Mouse (Mus musculus): ENCODE data around the gene Xrn2. TPM values are rescaled to one million over a fixed set of nuclear protein-coding genes. Genes with fewer than 3 reads are reported as not detected.

Gene Xrn2
- polyA plus RNA-seq, 1 experiment, result 8.0 TPM

DNA sequence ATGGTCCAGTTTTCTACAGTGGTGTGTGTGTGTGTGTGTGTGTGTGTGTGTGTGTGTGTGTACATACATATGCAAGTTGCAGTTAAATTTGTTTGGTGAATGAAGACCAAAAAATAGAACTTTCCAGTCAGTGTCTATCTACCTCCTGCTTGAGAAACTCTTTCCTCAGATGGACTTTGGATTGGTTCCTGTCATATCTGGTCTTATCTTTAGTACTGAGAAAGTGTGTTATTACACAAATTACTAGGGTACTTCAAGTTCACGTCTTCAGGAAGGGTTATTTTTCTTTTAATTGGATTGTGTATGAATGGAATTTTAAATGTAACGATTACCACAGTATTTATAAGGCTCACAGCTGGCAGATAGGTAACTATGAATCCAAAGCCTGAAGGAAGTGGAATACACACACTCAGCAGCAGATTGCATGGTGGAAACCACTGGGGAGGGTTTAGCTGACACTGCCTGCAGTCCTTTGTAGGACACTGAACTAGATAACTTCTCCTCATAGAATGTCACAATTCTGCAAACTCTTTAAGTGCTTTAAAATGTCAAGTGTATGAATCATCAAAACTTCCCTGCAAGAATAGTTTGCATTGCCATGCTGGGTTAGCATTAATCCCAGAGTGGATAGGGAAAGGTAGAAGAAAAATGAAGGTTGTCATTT lies 40.6 kb downstream of the Xrn2 start:
- Histone ChIP-seq H3K27me3 (ENCODE audit: control insufficient read depth, insufficient read depth, low read length) (no peaks in the 10 kb centered on the region), H3K27ac (ENCODE audit: insufficient read depth, low read depth, low read length) (no peak overlapping the region), H3K4me1 (ENCODE audit: control insufficient read depth, insufficient read depth, insufficient read length, low read length) (no peaks in the 10 kb centered on the region), H3K36me3 (ENCODE audit: control insufficient read depth, insufficient read depth, low read length) (peaks cover 47% of the 10 kb centered on the region), H3K4me3 (ENCODE audit: low read depth, low read length) (no peak overlapping the region)
- 37% methylated on average over 2 of the region's 2 CpGs for WGBS
- TF ChIP-seq POLR2A (IDR thresholded peaks at IDR 0.05; ENCODE audit: low read depth, low read length) (no peak), CTCF (IDR thresholded peaks at IDR 0.05; ENCODE audit: extremely low read depth, insufficient read length, insufficient replicate concordance, low read depth, low read length) (no peak)

DNA sequence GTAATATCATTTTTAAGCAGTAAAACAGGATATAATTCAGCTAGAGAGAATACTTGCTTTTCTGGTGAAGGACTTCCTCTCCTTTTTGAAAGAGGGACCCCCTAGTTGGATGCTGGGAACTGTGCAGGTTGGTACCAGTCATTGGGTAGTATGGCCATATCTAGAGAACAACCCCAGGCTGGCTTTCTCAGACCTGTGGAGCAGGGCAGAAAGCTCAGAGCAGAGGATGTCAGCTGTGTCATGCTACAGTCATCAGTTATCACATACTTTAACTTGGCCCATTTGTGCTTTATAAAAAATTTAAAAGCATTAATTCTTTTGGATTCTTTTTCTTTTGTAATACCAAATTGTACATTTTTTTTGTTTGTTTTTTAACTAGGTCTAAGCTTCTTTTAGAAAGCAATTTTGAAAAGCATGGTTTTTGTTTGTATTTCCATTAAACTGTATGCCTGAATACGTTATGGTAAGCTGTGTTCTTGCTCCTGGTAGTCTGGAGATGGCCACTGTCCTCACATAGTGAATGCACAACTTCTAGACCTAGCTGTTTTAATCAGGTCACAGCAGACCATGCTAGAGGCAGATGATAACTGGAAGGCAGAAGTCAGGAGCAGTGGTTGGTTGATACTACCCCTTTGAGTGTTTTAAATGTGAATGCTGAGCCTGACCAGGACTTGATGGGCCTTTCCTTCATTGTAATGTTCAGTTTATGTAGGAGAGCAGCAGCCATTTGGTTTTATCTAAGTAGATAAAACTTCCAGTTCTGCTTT lies 54.9 kb downstream of the Xrn2 start:
- no peaks in the 10 kb centered on the region for H3K4me1 ChIP-seq (ENCODE audit: control insufficient read depth, insufficient read depth, insufficient read length, low read length)
- no peak overlapping the region for H3K4me3 ChIP-seq (ENCODE audit: low read depth, low read length)
- TF ChIP-seq POLR2A (IDR thresholded peaks at IDR 0.05; ENCODE audit: low read depth, low read length) (no peak), CTCF (IDR thresholded peaks at IDR 0.05; ENCODE audit: extremely low read depth, insufficient read length, insufficient replicate concordance, low read depth, low read length) (no peak)
- H3K27ac ChIP-seq (ENCODE audit: insufficient read depth, low read depth, low read length), result no peak overlapping the region
- H3K27me3 ChIP-seq (ENCODE audit: control insufficient read depth, insufficient read depth, low read length), result no peaks in the 10 kb centered on the region
- 95% methylated on average over 1 of the region's 1 CpGs for WGBS
- peaks cover 36% of the 10 kb centered on the region for H3K36me3 ChIP-seq (ENCODE audit: control insufficient read depth, insufficient read depth, low read length)

DNA sequence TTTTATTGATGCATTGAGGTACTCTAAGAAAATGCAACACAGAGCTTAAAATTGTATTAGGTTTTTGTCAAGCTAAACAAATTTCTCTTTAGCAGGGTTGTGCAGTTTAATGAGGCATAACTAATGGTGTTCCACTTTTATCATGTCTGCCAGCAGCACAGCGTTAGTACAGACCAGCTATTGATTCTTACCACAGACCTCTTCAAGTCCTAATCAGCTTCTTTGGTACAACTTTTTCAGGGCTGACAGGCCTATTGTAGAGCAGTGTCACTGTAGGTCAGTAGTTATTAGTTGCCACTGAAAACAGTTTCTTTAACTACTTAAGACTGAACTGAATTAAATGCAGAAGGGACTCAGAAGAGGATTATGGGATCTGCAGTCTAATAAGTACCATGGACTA lies 56.3 kb downstream of the Xrn2 start:
- Histone ChIP-seq H3K4me1 (ENCODE audit: control insufficient read depth, insufficient read depth, insufficient read length, low read length) (no peaks in the 10 kb centered on the region), H3K36me3 (ENCODE audit: control insufficient read depth, insufficient read depth, low read length) (peaks cover 37% of the 10 kb centered on the region), H3K4me3 (ENCODE audit: low read depth, low read length) (no peak overlapping the region), H3K27ac (ENCODE audit: insufficient read depth, low read depth, low read length) (no peak overlapping the region), H3K27me3 (ENCODE audit: control insufficient read depth, insufficient read depth, low read length) (no peaks in the 10 kb centered on the region)
- TF ChIP-seq CTCF (IDR thresholded peaks at IDR 0.05; ENCODE audit: extremely low read depth, insufficient read length, insufficient replicate concordance, low read depth, low read length) (no peak), POLR2A (IDR thresholded peaks at IDR 0.05; ENCODE audit: low read depth, low read length) (no peak)
- 75% methylated on average over 1 of the region's 1 CpGs for WGBS

DNA sequence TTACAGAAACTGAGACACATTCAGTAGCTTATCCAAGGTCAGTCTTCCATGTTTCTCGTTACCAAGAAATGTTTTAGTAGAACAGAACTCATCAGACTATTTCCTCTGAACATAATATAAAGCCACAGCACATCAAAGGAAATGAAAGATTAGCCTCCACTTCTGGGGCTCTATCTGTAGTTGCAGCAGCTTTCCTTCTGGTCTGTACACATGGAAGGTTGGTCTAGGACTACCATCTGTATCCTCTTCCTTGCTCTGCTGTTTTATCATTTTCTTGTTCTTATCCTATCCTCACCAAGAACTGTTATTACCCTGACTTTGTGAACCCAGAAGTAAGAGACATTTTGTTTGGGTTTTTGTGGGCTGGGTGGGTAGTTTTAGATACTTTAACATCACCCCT lies 57.5 kb downstream of the Xrn2 start:
- Histone ChIP-seq H3K27me3 (ENCODE audit: control insufficient read depth, insufficient read depth, low read length) (no peaks in the 10 kb centered on the region), H3K27ac (ENCODE audit: insufficient read depth, low read depth, low read length) (no peak overlapping the region), H3K4me3 (ENCODE audit: low read depth, low read length) (no peak overlapping the region), H3K36me3 (ENCODE audit: control insufficient read depth, insufficient read depth, low read length) (peaks cover 35% of the 10 kb centered on the region), H3K4me1 (ENCODE audit: control insufficient read depth, insufficient read depth, insufficient read length, low read length) (no peaks in the 10 kb centered on the region)
- TF ChIP-seq POLR2A (IDR thresholded peaks at IDR 0.05; ENCODE audit: low read depth, low read length), result no peak
- TF ChIP-seq CTCF (IDR thresholded peaks at IDR 0.05; ENCODE audit: extremely low read depth, insufficient read length, insufficient replicate concordance, low read depth, low read length), result no peak
- WGBS, result 96% methylated on average over 1 of the region's 1 CpGs

DNA sequence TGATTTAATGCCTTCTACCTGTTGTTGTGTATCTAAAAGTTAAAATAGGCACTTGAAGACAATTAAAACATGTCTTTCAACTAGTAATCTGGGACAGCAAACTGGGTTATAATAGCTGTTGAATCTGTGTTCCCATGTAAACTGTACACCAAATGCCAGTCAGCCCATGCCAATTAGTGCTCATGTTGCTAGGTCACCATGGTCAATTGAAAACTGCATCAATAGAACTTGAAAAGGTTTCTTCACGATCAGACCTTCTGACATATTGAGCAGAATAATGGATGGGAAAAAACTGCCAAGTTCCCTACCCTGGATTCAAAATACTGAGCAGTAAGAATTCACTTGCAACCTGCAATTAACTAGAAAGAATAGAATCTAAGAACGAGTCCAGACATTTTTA lies 61.2 kb downstream of the Xrn2 start:
- peaks cover 30% of the 10 kb centered on the region for H3K36me3 ChIP-seq (ENCODE audit: control insufficient read depth, insufficient read depth, low read length)

DNA sequence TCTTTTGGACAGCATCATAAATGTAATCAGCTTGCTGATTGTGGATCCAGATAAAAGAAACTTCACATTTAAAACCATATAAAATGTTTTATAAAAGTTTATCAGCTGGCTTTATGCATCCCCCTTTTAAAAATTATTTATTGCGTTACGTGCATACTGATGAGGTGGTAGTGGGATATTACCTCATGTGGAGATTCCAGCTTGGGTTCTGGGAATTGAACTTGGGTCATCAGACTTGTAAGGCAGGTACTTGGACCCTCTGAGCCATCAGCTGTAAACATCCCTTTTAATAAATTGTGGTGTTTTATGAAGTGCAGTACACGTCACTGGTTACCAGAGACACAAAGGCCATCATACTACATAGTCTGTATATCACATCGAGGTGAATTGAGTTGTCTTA lies 61.6 kb downstream of the Xrn2 start:
- 96% methylated on average over 4 of the region's 4 CpGs for WGBS
- Histone ChIP-seq H3K27me3 (ENCODE audit: control insufficient read depth, insufficient read depth, low read length) (no peaks in the 10 kb centered on the region), H3K4me1 (ENCODE audit: control insufficient read depth, insufficient read depth, insufficient read length, low read length) (no peaks in the 10 kb centered on the region), H3K4me3 (ENCODE audit: low read depth, low read length) (no peak overlapping the region), H3K36me3 (ENCODE audit: control insufficient read depth, insufficient read depth, low read length) (peaks cover 28% of the 10 kb centered on the region), H3K27ac (ENCODE audit: insufficient read depth, low read depth, low read length) (no peak overlapping the region)
- TF ChIP-seq POLR2A (IDR thresholded peaks at IDR 0.05; ENCODE audit: low read depth, low read length) (no peak), CTCF (IDR thresholded peaks at IDR 0.05; ENCODE audit: extremely low read depth, insufficient read length, insufficient replicate concordance, low read depth, low read length) (no peak)

More for the DNA sequence above, 61.2 kb downstream of the Xrn2 start:
- H3K27me3 ChIP-seq (ENCODE audit: control insufficient read depth, insufficient read depth, low read length), result no peaks in the 10 kb centered on the region
- no peak overlapping the region for H3K27ac ChIP-seq (ENCODE audit: insufficient read depth, low read depth, low read length)
- H3K4me3 ChIP-seq (ENCODE audit: low read depth, low read length), result no peak overlapping the region
- TF ChIP-seq CTCF (IDR thresholded peaks at IDR 0.05; ENCODE audit: extremely low read depth, insufficient read length, insufficient replicate concordance, low read depth, low read length) (no peak), POLR2A (IDR thresholded peaks at IDR 0.05; ENCODE audit: low read depth, low read length) (no peak)
- WGBS, result 77% methylated on average over 2 of the region's 2 CpGs
- no peaks in the 10 kb centered on the region for H3K4me1 ChIP-seq (ENCODE audit: control insufficient read depth, insufficient read depth, insufficient read length, low read length)

DNA sequence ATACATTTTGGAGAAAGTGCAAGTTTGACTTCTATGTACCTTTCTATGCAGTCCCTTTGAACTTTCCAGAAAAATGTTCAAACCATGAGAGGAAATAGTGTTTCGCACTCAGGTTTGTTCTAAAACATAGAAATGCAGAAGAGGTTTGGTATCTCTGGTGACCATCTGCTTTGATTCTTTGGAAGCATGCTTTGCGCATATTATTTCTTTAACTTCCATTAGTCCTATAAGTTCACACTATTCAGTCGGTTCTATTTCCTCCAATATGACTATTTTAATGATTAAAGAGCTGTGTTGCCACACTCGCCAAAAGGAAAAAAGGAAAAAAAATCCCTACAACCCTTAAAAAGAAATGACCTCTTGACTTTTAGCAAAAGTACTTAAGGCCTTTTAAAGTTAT lies 69.6 kb downstream of the Xrn2 start:
- H3K27ac ChIP-seq (ENCODE audit: insufficient read depth, low read depth, low read length), result no peak overlapping the region
- H3K4me1 ChIP-seq (ENCODE audit: control insufficient read depth, insufficient read depth, insufficient read length, low read length), result peaks cover 10% of the 10 kb centered on the region
- TF ChIP-seq POLR2A (IDR thresholded peaks at IDR 0.05; ENCODE audit: low read depth, low read length), result no peak
- no peak for TF ChIP-seq CTCF (IDR thresholded peaks at IDR 0.05; ENCODE audit: extremely low read depth, insufficient read length, insufficient replicate concordance, low read depth, low read length)
- peaks cover 3% of the 10 kb centered on the region; the same call in 1 of the 2 replicates for H3K36me3 ChIP-seq (ENCODE audit: control insufficient read depth, insufficient read depth, low read length)
- 66% methylated on average over 4 of the region's 4 CpGs for WGBS
- peaks cover 43% of the 10 kb centered on the region for H3K27me3 ChIP-seq (ENCODE audit: control insufficient read depth, insufficient read depth, low read length)
- no peak overlapping the region for H3K4me3 ChIP-seq (ENCODE audit: low read depth, low read length)
